24 mouse cellular contexts compared by ENCODE assay signal in the genomic region with DNA sequence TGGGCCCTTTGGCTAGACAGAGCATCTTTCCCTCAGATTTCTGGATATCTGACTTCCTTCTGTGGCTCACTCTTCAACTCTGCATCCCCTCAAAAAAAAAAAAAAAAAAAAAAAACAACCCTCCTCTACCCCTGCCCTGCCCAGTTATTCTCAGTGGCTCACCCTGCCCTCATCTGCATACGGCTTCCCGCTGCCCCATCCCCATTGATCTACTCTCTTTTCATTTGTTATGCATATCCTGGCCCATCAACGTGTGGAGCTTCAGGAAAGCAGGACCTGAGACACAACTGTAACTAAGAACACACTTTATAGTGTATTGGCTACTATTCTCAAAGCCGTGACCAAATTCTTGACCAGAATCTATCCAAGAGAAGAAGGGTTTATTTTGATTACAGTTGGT.
A peak's percentile ranks its signal among the peaks of the same experiment; 100 is the strongest.
DNase-seq lines count a peak whose midpoint lies in the region; TF ChIP-seq lines count a peak whose summit lies in the region.
"Had no signal": no experiment of that assay in that cellular context is flagged by ENCODE, and none has a peak within 500 bp of the region (broad histone marks: within the 10 kb centered on the region; RNA-seq: fewer than 3 reads in every experiment).

No protein-coding gene starts in this region.

- no peak overlapping the region for H3K27ac ChIP-seq in heart, embryonic 10.5 days
- H3K27ac ChIP-seq in ES-Bruce4 (ENCODE audit: insufficient read depth, low read length), result peak overlapping the region; percentile 59
- H3K27ac ChIP-seq: embryonic facial prominence, embryonic 10.5 days; embryonic facial prominence, embryonic 13.5 days; forebrain, embryonic 12.5 days; forebrain, embryonic 15.5 days; hindbrain, embryonic 12.5 days; hindbrain, embryonic 15.5 days had no signal

- H3K9me3 ChIP-seq in heart, embryonic 10.5 days, result peaks cover 5% of the 10 kb centered on the region; the same call in 1 of the 2 replicates
- no peaks in the 10 kb centered on the region for H3K9me3 ChIP-seq in ES-Bruce4 (replicated peaks; ENCODE audit: control insufficient read depth, insufficient read depth, low read length, poor library complexity, severe bottlenecking)
- H3K9me3 ChIP-seq: forebrain, embryonic 15.5 days; hindbrain, embryonic 15.5 days had no signal

- TF ChIP-seq POLR2A in ES-Bruce4 (IDR thresholded peaks at IDR 0.05; ENCODE audit: insufficient read depth, low read length), result no peak

- intact Hi-C loops in left cerebral cortex, postnatal 10 days (cut with DNase I), result no loop called here

- 29% methylated on average over 4 of the region's 4 CpGs for WGBS in heart, embryonic 10.5 days

- no peak for TF ChIP-seq CTCF in ES-Bruce4 (IDR thresholded peaks at IDR 0.05; ENCODE audit: low read depth, low read length)

- peak; percentile 53 for DNase-seq in heart, embryonic 10.5 days (ENCODE audit: low spot score)
- DNase-seq in heart, adult 9 months (ENCODE audit: low spot score in 2 of 2), result no peak
- peak; percentile 97 for DNase-seq in R1 (ENCODE audit: low read depth, low spot score)
- DNase-seq in gastrocnemius, adult 8-10 months (ENCODE audit: low spot score in 2 of 2), result no peak
- DNase-seq in lung, postnatal 25 days (ENCODE audit: low spot score), result no peak
- DNase-seq in left cerebral cortex, postnatal 10 days (ENCODE audit: extremely low spot score in 1 of 2, low spot score in 2 of 2), result no peak
- DNase-seq: adrenal gland, adult 2 months; adrenal gland, postnatal 14 days; B cell, adult 2 months; cerebellum, adult 11 months; cerebellum, adult 2 months; cerebellum, adult 9-11 months; cerebellum, postnatal 25 days; gastrocnemius, postnatal 10 days; gastrocnemius, postnatal 36 days had no signal

- H3K27me3 ChIP-seq in heart, embryonic 10.5 days (ENCODE audit: insufficient read depth, poor library complexity, severe bottlenecking), result peaks cover 4% of the 10 kb centered on the region; the same call in 1 of the 2 replicates
- H3K27me3 ChIP-seq in ES-Bruce4 (ENCODE audit: control insufficient read depth, insufficient read depth, low read length, poor library complexity, severe bottlenecking), result no peaks in the 10 kb centered on the region
- H3K27me3 ChIP-seq: CH12.LX; embryonic facial prominence, embryonic 13.5 days; forebrain, embryonic 12.5 days; forebrain, embryonic 15.5 days; hindbrain, embryonic 12.5 days; hindbrain, embryonic 15.5 days had no signal

- H3K4me1 ChIP-seq in heart, embryonic 10.5 days, result no peaks in the 10 kb centered on the region
- peaks cover 3% of the 10 kb centered on the region for H3K4me1 ChIP-seq in ES-Bruce4 (ENCODE audit: control insufficient read depth, insufficient read depth, low read length)
- H3K4me1 ChIP-seq: embryonic facial prominence, embryonic 10.5 days; embryonic facial prominence, embryonic 13.5 days; forebrain, embryonic 12.5 days; forebrain, embryonic 15.5 days; hindbrain, embryonic 12.5 days had no signal

- no peak overlapping the region for H3K4me3 ChIP-seq in heart, embryonic 10.5 days
- H3K4me3 ChIP-seq in ES-Bruce4 (ENCODE audit: low read depth, low read length), result no peak overlapping the region
- H3K4me3 ChIP-seq: embryonic facial prominence, embryonic 10.5 days; embryonic facial prominence, embryonic 13.5 days; erythroblast, embryonic 14.5 days; forebrain, embryonic 12.5 days; forebrain, embryonic 15.5 days; hindbrain, embryonic 12.5 days; hindbrain, embryonic 15.5 days had no signal

- H3K36me3 ChIP-seq in heart, embryonic 10.5 days, result no peaks in the 10 kb centered on the region
- H3K36me3 ChIP-seq in ES-Bruce4 (ENCODE audit: control insufficient read depth, insufficient read depth, low read length, poor library complexity, severe bottlenecking), result no peaks in the 10 kb centered on the region
- H3K36me3 ChIP-seq: embryonic facial prominence, embryonic 10.5 days; embryonic facial prominence, embryonic 13.5 days; forebrain, embryonic 12.5 days; forebrain, embryonic 15.5 days; hindbrain, embryonic 12.5 days; hindbrain, embryonic 15.5 days had no signal

- peak; percentile 88 for TF ChIP-seq EP300 in ES-Bruce4 (IDR thresholded peaks at IDR 0.05; ENCODE audit: insufficient read depth, low read depth, low read length)

- H3K9ac ChIP-seq in ES-Bruce4 (ENCODE audit: low read depth, poor library complexity, severe bottlenecking), result no peak overlapping the region
- H3K9ac ChIP-seq: embryonic facial prominence, embryonic 13.5 days; forebrain, embryonic 12.5 days; forebrain, embryonic 15.5 days; hindbrain, embryonic 12.5 days; hindbrain, embryonic 15.5 days had no signal

Comparison
In these comparisons a context has a peak if more than half of its experiments do, and no peak if none do; other contexts are left out.
1. DNase-seq: peak in heart, embryonic 10.5 days (single experiment) and R1 (single experiment); none in heart, adult 9 months (0 of 2), gastrocnemius, adult 8-10 months (0 of 2), lung, postnatal 25 days (single experiment) and left cerebral cortex, postnatal 10 days (0 of 2).